Mouse (Mus musculus) cerebellum, adult 11-12 months (tissue): ENCODE measurements around the gene Sox6.

ENCODE experiments used
- DNase-seq: peaks from one replicate; pipeline ENCODE4 v3.0.0; 2022

Sox6 gene

DNA sequence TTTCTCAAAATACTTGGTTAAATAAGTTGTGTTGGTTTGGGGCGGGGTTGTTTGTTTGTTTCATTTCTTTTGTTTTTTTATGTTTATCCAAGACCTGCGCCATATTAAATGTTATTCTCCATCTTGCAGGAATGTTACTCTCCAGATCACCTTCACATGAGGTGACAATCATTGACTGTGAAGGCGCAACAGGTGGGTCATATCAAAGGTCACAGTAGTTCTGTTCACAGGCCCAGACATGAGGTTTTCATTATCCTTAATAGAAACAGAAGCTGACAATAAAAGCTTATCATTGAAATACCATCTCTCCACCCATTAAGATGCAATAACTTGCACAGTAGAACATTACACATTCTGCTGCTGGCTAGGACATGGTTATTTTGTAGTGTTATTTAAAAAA lies 54.5 kb downstream of the Sox6 start:
- DNase-seq: no peak

GRCm38 (mm10) chr7:115979813-115980512 lies 58.6 kb downstream of the Sox6 start:
- no peak for DNase-seq

DNA sequence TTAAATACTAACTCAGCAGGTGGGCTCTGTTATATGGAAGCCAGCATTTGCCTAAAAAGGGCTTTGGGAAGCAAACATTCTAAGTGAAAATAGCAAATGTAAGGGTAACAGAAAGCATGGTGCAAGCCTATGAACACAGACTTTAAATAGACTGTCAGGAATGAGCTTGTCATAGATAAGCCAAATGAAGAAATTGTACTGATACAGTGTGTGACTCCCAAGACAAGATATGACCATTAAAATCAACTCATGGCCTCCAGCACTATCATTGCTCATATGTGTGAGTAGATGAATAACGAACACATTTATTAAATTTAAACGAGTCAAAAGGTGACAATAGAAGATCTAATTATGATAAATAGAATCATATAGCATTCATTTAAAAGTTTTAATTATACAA lies 64.1 kb downstream of the Sox6 start:
- DNase-seq: no peak

DNA sequence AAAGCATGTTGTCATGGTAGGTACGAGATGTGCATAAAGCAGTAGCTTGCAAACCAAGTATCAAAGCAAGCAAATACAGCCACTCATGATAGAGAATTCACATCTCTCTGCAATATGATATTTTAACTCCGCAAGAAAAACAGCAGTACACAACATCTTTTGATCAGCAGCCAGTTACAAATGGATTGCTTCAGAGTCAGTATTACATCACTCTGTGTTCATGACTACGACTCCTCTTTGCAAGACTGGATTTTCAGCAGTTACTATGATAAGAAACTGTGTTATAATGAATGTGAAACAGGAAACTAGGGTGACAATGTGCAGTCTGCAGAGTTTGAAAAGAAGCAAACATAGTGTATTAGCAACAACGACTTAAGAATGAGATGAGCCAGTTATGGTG lies 71.4 kb downstream of the Sox6 start:
- no peak for DNase-seq

DNA sequence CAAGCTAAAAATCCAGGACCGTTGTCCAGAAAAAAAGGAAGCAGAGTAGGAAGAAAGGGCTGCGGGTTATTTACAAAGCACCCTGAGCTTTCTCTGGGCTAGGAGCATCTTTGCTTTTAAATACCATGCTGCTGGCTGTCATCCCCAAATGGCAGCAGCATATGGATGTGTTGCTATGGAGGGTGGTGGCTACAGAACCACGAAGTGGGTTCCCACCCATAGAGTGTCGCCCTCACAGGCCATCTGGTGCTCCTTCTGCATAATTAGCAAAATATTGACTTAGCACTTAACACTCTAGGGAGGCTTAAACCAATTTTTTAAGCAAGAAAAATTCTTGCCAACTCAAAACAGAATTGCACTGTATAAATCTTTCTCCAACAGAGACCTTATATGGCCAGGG lies 72.4 kb downstream of the Sox6 start:
- peak; percentile 4 for DNase-seq

DNA sequence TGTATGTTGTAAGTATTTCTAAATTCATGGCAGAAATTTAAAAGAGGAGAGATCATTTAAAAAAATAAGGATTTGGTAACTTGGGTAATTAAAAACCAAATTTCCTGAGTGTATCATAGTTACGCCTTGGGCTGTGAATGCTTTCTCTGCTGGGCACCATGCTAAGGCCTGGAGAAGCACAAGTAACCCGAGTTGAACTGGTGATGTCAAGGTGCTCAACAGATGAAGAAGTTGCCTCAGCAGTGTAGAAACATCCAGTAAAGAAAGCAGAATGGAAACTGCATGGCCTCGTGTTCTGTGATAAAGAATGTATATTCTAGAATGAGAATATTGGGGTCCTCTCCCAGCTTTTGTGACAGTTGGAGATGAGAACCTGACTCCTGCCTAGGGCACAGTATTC lies 85.5 kb downstream of the Sox6 start:
- no peak for DNase-seq

- DNase-seq: no peak
Observed at GRCm38 (mm10) chr7:115952235-115952634, 86.4 kb downstream of the Sox6 start.

GRCm38 (mm10) chr7:115951689-115952088 lies 86.9 kb downstream of the Sox6 start:
- DNase-seq: no peak

- no peak for DNase-seq
Observed at GRCm38 (mm10) chr7:115947916-115948315, 90.7 kb downstream of the Sox6 start.

- DNase-seq: peak; percentile 15
Observed at GRCm38 (mm10) chr7:115946559-115946958, 92.0 kb downstream of the Sox6 start.

DNA sequence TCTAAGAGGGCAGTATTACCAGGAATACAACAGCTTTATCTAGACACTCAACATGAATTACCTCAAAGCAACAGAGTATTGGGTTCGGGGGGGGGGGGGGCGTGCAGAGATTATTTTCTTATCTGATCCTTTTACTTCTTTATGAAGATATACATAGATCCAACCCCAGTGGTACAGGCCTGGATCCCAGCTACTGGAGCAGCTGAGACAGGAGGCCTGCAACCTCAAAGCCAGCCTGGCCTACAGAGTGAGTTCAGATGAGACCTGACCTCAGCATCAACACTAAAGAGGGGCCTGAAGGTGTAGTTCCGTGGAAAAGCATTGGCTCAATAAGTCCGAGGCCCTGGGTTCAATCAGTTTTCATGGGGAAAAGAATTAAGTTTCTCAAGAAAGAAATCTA lies 93.1 kb downstream of the Sox6 start:
- DNase-seq: no peak

- DNase-seq: no peak
Observed at GRCm38 (mm10) chr7:115944250-115944649, 94.3 kb downstream of the Sox6 start.

DNA sequence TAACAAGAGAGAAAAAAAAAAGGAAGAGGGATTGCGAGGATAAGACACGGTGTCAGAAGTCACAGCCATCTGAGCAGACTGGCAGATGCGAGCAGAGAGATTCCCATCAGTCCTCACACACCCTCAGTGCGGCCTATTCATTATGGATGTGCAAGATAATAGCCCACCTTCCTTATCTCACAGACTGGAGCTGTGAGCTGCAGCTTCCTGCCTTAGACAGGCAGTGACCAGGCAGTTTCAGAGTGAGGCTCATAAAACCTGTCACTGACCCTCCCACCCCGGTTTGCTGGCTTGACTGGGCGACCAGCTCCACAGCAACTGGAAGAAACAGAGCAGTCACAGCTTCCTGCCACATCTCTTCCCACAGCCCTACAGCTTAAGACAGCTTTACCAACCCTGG lies 96.8 kb downstream of the Sox6 start:
- DNase-seq: no peak

DNA sequence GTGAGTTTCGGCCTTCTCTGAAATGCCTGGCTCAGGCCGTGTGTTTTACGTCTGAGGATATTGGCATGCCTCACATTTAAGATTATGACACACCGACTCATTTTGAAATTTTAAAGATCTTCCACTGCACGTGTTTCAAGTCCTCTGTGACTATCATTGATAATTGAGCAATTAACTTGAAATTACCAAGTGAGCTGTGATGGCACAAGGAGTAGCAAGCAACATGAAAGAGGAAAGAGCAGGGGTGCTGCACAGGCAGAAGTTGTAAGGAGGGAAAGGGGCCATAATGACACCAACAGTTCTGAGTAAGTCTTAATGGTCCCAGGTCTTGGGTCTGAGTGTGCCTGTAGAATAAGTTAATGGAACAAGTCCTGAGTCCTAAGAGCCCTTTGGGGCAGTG lies 99.3 kb downstream of the Sox6 start:
- no peak for DNase-seq

DNA sequence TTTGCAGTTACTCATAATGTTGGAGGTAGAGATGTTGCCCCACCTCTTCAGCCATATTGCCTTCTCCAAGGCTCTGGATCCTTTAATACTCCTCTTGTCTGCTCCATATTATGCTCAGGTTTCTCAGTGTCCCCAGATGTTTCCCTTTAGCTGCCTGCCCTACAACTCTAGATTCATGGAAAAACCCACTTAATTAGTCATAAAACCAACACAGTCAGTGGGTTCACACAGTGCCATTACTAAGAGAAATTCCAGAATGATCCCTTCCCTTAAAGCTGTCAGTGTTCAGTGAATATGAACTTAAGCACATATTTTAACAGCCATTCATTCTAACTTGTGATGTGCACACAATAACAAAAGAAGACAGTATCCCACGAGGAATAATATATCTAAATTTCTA lies 101.7 kb downstream of the Sox6 start:
- DNase-seq: no peak

- no peak for DNase-seq
Observed at GRCm38 (mm10) chr7:115915338-115915737, 123.3 kb downstream of the Sox6 start.

- DNase-seq: no peak
Observed at GRCm38 (mm10) chr7:115910313-115910712, 128.3 kb downstream of the Sox6 start.

- no peak for DNase-seq
Observed at GRCm38 (mm10) chr7:115904798-115905207, 133.8 kb downstream of the Sox6 start.

DNA sequence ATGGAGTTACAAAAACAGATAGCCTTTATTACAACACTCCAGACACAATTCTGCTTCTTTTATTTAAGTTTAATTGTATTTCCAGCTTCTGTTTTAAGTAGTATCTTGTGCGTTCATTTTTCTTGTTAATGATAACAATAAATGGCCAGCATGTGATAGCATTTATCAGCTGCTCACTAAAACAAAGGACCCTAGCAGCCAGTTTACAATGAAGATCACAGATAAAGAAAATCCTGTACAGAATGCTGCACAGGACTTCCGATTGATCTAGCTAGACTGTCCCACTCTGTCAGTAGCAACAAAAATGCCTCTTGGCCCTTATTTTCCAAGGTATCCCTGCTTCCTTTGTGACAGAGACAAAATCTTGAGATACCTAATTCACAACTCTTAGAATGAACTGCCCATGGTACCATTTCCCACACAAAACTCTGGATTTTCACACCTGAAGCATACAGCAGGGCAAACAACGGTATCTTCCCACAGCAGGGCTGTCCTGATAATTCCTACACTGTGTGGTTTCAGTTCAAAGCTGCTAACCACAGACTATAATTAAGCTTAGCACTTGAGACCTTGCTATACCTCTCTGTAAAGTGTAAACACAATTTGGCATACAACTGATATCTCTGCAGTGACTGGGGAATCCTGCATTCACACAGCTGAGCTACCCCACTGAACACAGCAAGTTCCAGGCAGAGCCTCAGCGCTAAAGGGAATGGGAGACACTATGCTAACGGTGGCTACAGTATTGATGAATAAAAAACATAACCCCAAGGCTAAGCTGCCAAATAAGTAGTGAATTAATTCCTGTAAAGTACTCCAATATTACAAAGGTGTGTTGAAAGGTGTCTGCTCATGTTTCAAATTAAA lies 134.4 kb downstream of the Sox6 start:
- DNase-seq: no peak

- DNase-seq: no peak
Observed at GRCm38 (mm10) chr7:115903368-115903767, 135.2 kb downstream of the Sox6 start.

- DNase-seq: no peak
Observed at GRCm38 (mm10) chr7:115895831-115896230, 142.8 kb downstream of the Sox6 start.

DNA sequence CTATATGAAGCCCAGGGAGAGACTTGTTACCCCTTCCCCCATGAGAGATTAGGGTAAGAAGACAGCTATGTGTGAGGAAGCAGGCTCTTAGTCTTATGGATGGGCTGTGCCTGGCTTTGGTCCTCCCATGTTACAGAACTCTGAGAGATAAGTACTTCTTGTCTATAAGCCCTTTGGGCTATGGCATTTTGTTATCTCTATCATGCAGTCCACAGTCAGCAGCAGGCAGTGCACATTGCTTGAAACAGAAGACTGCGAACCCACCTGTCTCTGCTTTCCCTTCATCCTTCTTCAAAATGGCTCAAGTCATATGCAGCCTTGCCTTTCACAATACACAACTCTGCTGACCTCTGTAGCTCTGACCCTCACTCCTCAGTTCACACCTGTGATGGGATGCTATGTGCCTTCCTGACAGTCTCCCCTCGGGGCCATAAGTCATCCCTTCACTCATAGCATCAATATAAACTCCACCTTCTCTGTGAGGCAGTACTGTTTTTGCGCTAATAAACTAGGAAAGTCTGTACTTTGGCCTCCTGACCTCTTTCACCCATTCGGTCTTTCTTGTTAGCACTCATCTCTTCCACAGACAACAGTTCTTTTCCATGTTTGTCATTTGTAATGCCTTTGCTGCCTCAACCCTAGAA lies 143.4 kb downstream of the Sox6 start:
- DNase-seq: no peak

DNA sequence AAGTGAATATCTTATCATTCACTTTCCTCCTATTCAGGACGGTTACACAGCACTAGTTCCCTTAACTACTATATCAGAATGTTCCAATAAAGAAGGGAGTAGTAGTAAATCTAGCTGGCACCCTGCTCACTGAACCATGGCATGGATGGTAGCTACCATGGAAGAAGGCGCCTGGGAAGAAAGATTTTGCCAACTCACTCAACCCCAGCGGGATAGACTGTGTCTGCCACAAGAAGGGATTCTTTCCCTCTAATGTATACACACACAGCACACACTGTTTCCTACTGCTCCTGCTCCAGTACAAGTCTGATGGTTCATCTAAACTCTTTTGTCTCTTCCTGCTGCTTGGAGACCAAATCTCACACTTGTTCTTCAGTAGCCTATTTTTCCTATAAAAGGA lies 147.1 kb downstream of the Sox6 start:
- DNase-seq: no peak

DNA sequence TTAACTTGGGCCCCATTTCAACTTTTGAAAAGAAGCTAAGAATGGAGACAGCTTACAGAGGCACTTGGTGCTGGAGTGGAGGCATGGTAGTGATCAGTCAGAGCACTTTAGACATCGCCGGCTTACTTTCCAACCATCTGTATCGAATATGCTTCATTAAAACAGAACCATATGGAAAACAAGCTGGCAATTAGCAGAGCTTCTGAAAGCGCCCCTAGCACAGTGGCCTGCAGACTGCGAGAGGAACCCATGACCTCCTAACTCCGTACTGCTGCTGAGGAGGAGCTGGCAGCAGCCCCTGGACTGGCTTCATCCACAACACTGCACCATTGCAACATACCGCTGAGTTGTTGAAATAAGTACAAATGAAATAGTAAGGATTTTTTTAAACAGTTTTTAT lies 148.7 kb downstream of the Sox6 start:
- no peak for DNase-seq
